12 mouse cellular contexts compared by ENCODE assay signal in the genomic region with DNA sequence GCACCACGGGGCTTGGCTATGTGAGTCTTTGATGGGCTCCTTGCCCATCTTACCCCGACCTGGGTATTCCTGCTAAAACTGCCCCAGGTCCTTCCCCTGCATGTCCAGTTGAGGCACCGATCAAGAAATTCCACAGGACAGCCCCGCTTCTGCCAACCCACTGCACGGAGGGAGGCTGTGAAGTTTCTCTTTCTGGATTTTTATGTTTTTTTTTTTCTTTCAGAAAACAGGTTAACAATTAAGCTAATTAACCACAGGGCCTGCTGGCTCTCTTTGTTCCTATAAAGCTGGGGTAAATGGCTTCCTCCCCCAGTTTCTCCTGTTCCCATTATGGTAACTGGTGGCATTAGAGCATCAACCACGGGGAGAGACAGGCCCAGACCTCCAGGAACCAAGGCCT. TPM values are rescaled to one million over a fixed set of nuclear protein-coding genes. Genes with fewer than 3 reads are reported as not detected.
A peak's percentile ranks its signal among the peaks of the same experiment; 100 is the strongest.
DNase-seq lines count a peak whose midpoint lies in the region; ATAC-seq and TF ChIP-seq lines count a peak whose summit lies in the region.
"Had no signal": no experiment of that assay in that cellular context is flagged by ENCODE, and none has a peak within 500 bp of the region (broad histone marks: within the 10 kb centered on the region; RNA-seq: fewer than 3 reads in every experiment).

No protein-coding gene starts in this region.

- no peak overlapping the region for H3K4me3 ChIP-seq in heart, postnatal 0 days (ENCODE audit: low read depth, low read length)
- H3K4me3 ChIP-seq in embryonic facial prominence, embryonic 10.5 days, result no peak overlapping the region
- H3K4me3 ChIP-seq in liver, embryonic 13.5 days (replicated peaks), result no peak overlapping the region
- H3K4me3 ChIP-seq: limb, embryonic 12.5 days; midbrain, embryonic 12.5 days; neural tube, embryonic 12.5 days had no signal

- H3K4me1 ChIP-seq in heart, postnatal 0 days (ENCODE audit: control insufficient read depth, insufficient read depth), result peaks cover 59% of the 10 kb centered on the region
- H3K4me1 ChIP-seq in embryonic facial prominence, embryonic 10.5 days, result peaks cover 96% of the 10 kb centered on the region
- peaks cover 82% of the 10 kb centered on the region for H3K4me1 ChIP-seq in liver, embryonic 13.5 days (replicated peaks)

- peak overlapping the region; percentile 69; the same call in 1 of the 2 replicates for H3K27ac ChIP-seq in heart, postnatal 0 days (ENCODE audit: low read depth)
- peak overlapping the region; percentile 52; the same call in 1 of the 2 replicates for H3K27ac ChIP-seq in embryonic facial prominence, embryonic 10.5 days (replicated peaks)
- peak overlapping the region; percentile 80; the same call in 1 of the 2 replicates for H3K27ac ChIP-seq in liver, embryonic 13.5 days
- H3K27ac ChIP-seq: hindbrain, embryonic 14.5 days; midbrain, embryonic 12.5 days; neural tube, embryonic 12.5 days had no signal

- TF ChIP-seq CTCF in heart, postnatal 0 days (IDR thresholded peaks at IDR 0.05; ENCODE audit: low read depth), result no peak

- DNase-seq in heart, postnatal 0 days (ENCODE audit: low spot score), result no peak
- DNase-seq in heart, postnatal 14 days, result no peak
- DNase-seq in embryonic facial prominence, embryonic 10.5 days (ENCODE audit: low spot score), result no peak
- peak; percentile 55 to 65 for DNase-seq in kidney, adult 8-10 months
- no peak for DNase-seq in liver, embryonic 13.5 days
- DNase-seq: cerebellum, postnatal 36 days had no signal

- H3K36me3 ChIP-seq in heart, postnatal 0 days (replicated peaks; ENCODE audit: control insufficient read depth, insufficient read depth, low read length), result no peaks in the 10 kb centered on the region
- no peaks in the 10 kb centered on the region for H3K36me3 ChIP-seq in embryonic facial prominence, embryonic 10.5 days (replicated peaks)
- no peaks in the 10 kb centered on the region; the same call in 1 of the 2 replicates for H3K36me3 ChIP-seq in liver, embryonic 13.5 days
- H3K36me3 ChIP-seq: limb, embryonic 12.5 days; midbrain, embryonic 12.5 days; neural tube, embryonic 12.5 days had no signal

- WGBS in heart, postnatal 0 days, result 77% methylated on average over 6 of the region's 6 CpGs
- 58% methylated on average over 6 of the region's 6 CpGs for WGBS in embryonic facial prominence, embryonic 10.5 days
- WGBS in liver, embryonic 13.5 days (ENCODE audit: insufficient replicate concordance), result 72% methylated on average over 6 of the region's 6 CpGs

- no peak for ATAC-seq in heart, postnatal 0 days (ENCODE audit: insufficient read depth, low read depth)
- no peak for ATAC-seq in liver, embryonic 13.5 days (ENCODE audit: low read depth)
- ATAC-seq in inflammation-experienced regulatory T-cells, adult 6 months, result no peak
- no peak for ATAC-seq in CD4-positive, CD25-positive, alpha-beta regulatory T cell, adult 4 months

- no peaks in the 10 kb centered on the region for H3K9me3 ChIP-seq in heart, postnatal 0 days (replicated peaks; ENCODE audit: control insufficient read depth, low read length)
- no peaks in the 10 kb centered on the region for H3K9me3 ChIP-seq in embryonic facial prominence, embryonic 10.5 days
- H3K9me3 ChIP-seq in liver, embryonic 13.5 days (replicated peaks), result no peaks in the 10 kb centered on the region
- H3K9me3 ChIP-seq: limb, embryonic 12.5 days; midbrain, embryonic 12.5 days; neural tube, embryonic 12.5 days had no signal

- no peak overlapping the region for H3K4me2 ChIP-seq in heart, postnatal 0 days (ENCODE audit: low read depth, low read length)
- no peak overlapping the region for H3K4me2 ChIP-seq in liver, embryonic 13.5 days
- H3K4me2 ChIP-seq: hindbrain, embryonic 14.5 days; midbrain, embryonic 12.5 days had no signal

- no peak for TF ChIP-seq EP300 in heart, postnatal 0 days (IDR thresholded peaks at IDR 0.05; ENCODE audit: low read depth)

- no peaks in the 10 kb centered on the region for H3K27me3 ChIP-seq in heart, postnatal 0 days (ENCODE audit: control insufficient read depth, insufficient read depth, low read length)
- peaks cover 55% of the 10 kb centered on the region for H3K27me3 ChIP-seq in embryonic facial prominence, embryonic 10.5 days (replicated peaks; ENCODE audit: low read depth, poor library complexity, severe bottlenecking)
- no peaks in the 10 kb centered on the region for H3K27me3 ChIP-seq in liver, embryonic 13.5 days

- intact Hi-C loops in heart, postnatal 14 days (cut with DNase I), result no loop called here

- H3K9ac ChIP-seq in heart, postnatal 0 days (replicated peaks; ENCODE audit: low read depth, low read length), result no peak overlapping the region
- H3K9ac ChIP-seq in liver, embryonic 13.5 days, result peak overlapping the region; percentile 47; the same call in 1 of the 2 replicates
- H3K9ac ChIP-seq: hindbrain, embryonic 14.5 days; midbrain, embryonic 12.5 days; neural tube, embryonic 12.5 days had no signal

RNA-seq across cellular contexts. Expression of a gene that starts 10.2 kb away (rescaled TPM):
- total RNA-seq in heart, postnatal 0 days (2014; rRNA removed; ENCODE audit: low replicate concordance), result 49.8 and 85.5 TPM in 2 replicates
- polyA plus RNA-seq in heart, postnatal 0 days (2015; fragmentation: Nextera tagmentation; extraction: Ambion mirVana), result 12.7 and 14.1 TPM in 2 replicates
- 10 to 100 TPM; 15.0 to 18.2 TPM for total RNA-seq in heart, postnatal 14 days (2021)
- polyA plus RNA-seq in embryonic facial prominence, embryonic 10.5 days (2016; fragmentation: Nextera tagmentation; extraction: Ambion mirVana), result 15.3 and 15.5 TPM in 2 replicates
- polyA plus RNA-seq in liver, embryonic 13.5 days (2015; fragmentation: Nextera tagmentation; extraction: Ambion mirVana), result 9.8 and 10.2 TPM in 2 replicates
- polyA plus RNA-seq in inflammation-experienced regulatory T-cells, adult 6 months (2017; shearing (Covaris generic)), result 1 to 10 TPM; 7.0 to 9.7 (median 9.6) TPM
- polyA plus RNA-seq in CD4-positive, CD25-positive, alpha-beta regulatory T cell, adult 4 months (2017; shearing (Covaris generic)), result 10 to 100 TPM in 1 of 2 experiments, 1 to 10 TPM in 1; 7.9 to 11.1 TPM

RNA-seq across cellular contexts. Expression of a gene that starts 19.5 kb away (rescaled TPM):
- total RNA-seq in heart, postnatal 0 days (2014; rRNA removed; ENCODE audit: low replicate concordance), result 35.5 and 58.5 TPM in 2 replicates
- 14.8 and 17.7 TPM in 2 replicates for polyA plus RNA-seq in heart, postnatal 0 days (2015; fragmentation: Nextera tagmentation; extraction: Ambion mirVana)
- total RNA-seq in heart, postnatal 14 days (2021), result 10 to 100 TPM in 1 of 2 experiments, 1 to 10 TPM in 1; 8.7 to 12.1 TPM
- polyA plus RNA-seq in embryonic facial prominence, embryonic 10.5 days (2016; fragmentation: Nextera tagmentation; extraction: Ambion mirVana), result 40.3 and 40.6 TPM in 2 replicates
- 19.3 and 20.1 TPM in 2 replicates for polyA plus RNA-seq in liver, embryonic 13.5 days (2015; fragmentation: Nextera tagmentation; extraction: Ambion mirVana)
- 10 to 100 TPM in 2 of 3 experiments, 1 to 10 TPM in 1; 9.8 to 13.2 (median 10.8) TPM for polyA plus RNA-seq in inflammation-experienced regulatory T-cells, adult 6 months (2017; shearing (Covaris generic))
- 10 to 100 TPM; 11.0 to 16.2 TPM for polyA plus RNA-seq in CD4-positive, CD25-positive, alpha-beta regulatory T cell, adult 4 months (2017; shearing (Covaris generic))

RNA-seq across cellular contexts. Expression of a gene that starts 20.6 kb away (rescaled TPM):
- total RNA-seq in heart, postnatal 0 days (2014; rRNA removed; ENCODE audit: low replicate concordance), result 62.1 and 107 TPM in 2 replicates
- 12.6 and 14.2 TPM in 2 replicates for polyA plus RNA-seq in heart, postnatal 0 days (2015; fragmentation: Nextera tagmentation; extraction: Ambion mirVana)
- total RNA-seq in heart, postnatal 14 days (2021), result 10 to 100 TPM; 54.0 to 54.9 TPM
- 20.3 and 20.4 TPM in 2 replicates for polyA plus RNA-seq in embryonic facial prominence, embryonic 10.5 days (2016; fragmentation: Nextera tagmentation; extraction: Ambion mirVana)
- polyA plus RNA-seq in liver, embryonic 13.5 days (2015; fragmentation: Nextera tagmentation; extraction: Ambion mirVana), result 5.7 and 6.0 TPM in 2 replicates
- polyA plus RNA-seq in inflammation-experienced regulatory T-cells, adult 6 months (2017; shearing (Covaris generic)), result 1 to 10 TPM in 1 of 3 experiments, under 1 TPM in 2; 0.58 to 1.2 (median 0.87) TPM
- under 1 TPM; 0.69 to 0.85 TPM for polyA plus RNA-seq in CD4-positive, CD25-positive, alpha-beta regulatory T cell, adult 4 months (2017; shearing (Covaris generic))

RNA-seq across cellular contexts. Expression of a gene that starts 24.2 kb away (rescaled TPM):
- total RNA-seq in heart, postnatal 0 days (2014; rRNA removed; ENCODE audit: low replicate concordance), result not detected in 2 replicates
- 0.04 and 0.11 TPM in 2 replicates for polyA plus RNA-seq in heart, postnatal 0 days (2015; fragmentation: Nextera tagmentation; extraction: Ambion mirVana)
- total RNA-seq in heart, postnatal 14 days (2021), result under 1 TPM; 0.07 to 0.14 TPM
- 0.07 and 0.16 TPM in 2 replicates for polyA plus RNA-seq in embryonic facial prominence, embryonic 10.5 days (2016; fragmentation: Nextera tagmentation; extraction: Ambion mirVana)
- polyA plus RNA-seq in liver, embryonic 13.5 days (2015; fragmentation: Nextera tagmentation; extraction: Ambion mirVana), result 0.36 and 0.46 TPM in 2 replicates
- not detected for polyA plus RNA-seq in inflammation-experienced regulatory T-cells, adult 6 months (2017; shearing (Covaris generic))
- polyA plus RNA-seq in CD4-positive, CD25-positive, alpha-beta regulatory T cell, adult 4 months (2017; shearing (Covaris generic)), result not detected
- polyA plus RNA-seq: hindbrain, embryonic 14.5 days; limb, embryonic 12.5 days had no signal

Comparison
In these comparisons a context has a peak if more than half of its experiments do, and no peak if none do; other contexts are left out.
1. DNase-seq: peak in kidney, adult 8-10 months (2 of 2); none in heart, postnatal 0 days (single experiment), heart, postnatal 14 days (0 of 2), embryonic facial prominence, embryonic 10.5 days (single experiment) and liver, embryonic 13.5 days (single experiment).
2. Peak in every context shown above with its lines, with median percentiles within 50 percentile points of each other: H3K27ac ChIP-seq.